Mouse (Mus musculus): ENCODE data around the gene Clip2. TPM values are rescaled to one million over a fixed set of nuclear protein-coding genes. Genes with fewer than 3 reads are reported as not detected.

Gene Clip2
- polyA plus RNA-seq (2015; fragmentation: Nextera tagmentation; extraction: Ambion mirVana) = 1.0 and 1.1 TPM in 2 replicates

GRCm38 (mm10) chr5:134552110-134552972 lies at the start of gene Clip2:
Clip2 (minus strand) TSS chr5:134552434.
- ATAC-seq (ENCODE audit: low FRiP score, low TSS enrichment) = peak; percentile 96
- 2% methylated on average over 53 of the region's 61 CpGs for WGBS
- no peaks in the 10 kb centered on the region for H3K36me3 ChIP-seq (ENCODE audit: control insufficient read depth, insufficient read depth, low read length)
- peak within 1 kb of the TSS; percentile 92 for H3K4me2 ChIP-seq (replicated peaks; ENCODE audit: low read depth)
- peak; percentile 99 for DNase-seq (ENCODE audit: low spot score)
- no peaks in the 10 kb centered on the region for H3K9me3 ChIP-seq (ENCODE audit: control insufficient read depth, low read length)
- peak within 1 kb of the TSS; percentile 92 for H3K27ac ChIP-seq (replicated peaks)
- no peaks in the 10 kb centered on the region for H3K27me3 ChIP-seq (ENCODE audit: control insufficient read depth, insufficient read depth, low read length)
- H3K9ac ChIP-seq (ENCODE audit: low read length) = peak within 1 kb of the TSS; percentile 89
- TF ChIP-seq CTCF (IDR thresholded peaks at IDR 0.05; ENCODE audit: low read depth) (peak; percentile 49), EP300 (optimal IDR thresholded peaks at IDR 0.05) (no peak)
- H3K4me1 ChIP-seq (replicated peaks; ENCODE audit: control insufficient read depth, insufficient read depth) = peaks cover 10% of the 10 kb centered on the region
- H3K4me3 ChIP-seq (ENCODE audit: low read depth, low read length) = peak within 1 kb of the TSS; percentile 77

- WGBS = 78% methylated on average over 10 of the region's 10 CpGs
- TF ChIP-seq EP300 (optimal IDR thresholded peaks at IDR 0.05) (no peak), CTCF (IDR thresholded peaks at IDR 0.05; ENCODE audit: low read depth) (no peak)
- no peak for DNase-seq (ENCODE audit: low spot score)
- no peak overlapping the region for H3K27ac ChIP-seq (replicated peaks)
- no peak overlapping the region for H3K4me2 ChIP-seq (replicated peaks; ENCODE audit: low read depth)
- H3K36me3 ChIP-seq (ENCODE audit: control insufficient read depth, insufficient read depth, low read length) = peaks cover 17% of the 10 kb centered on the region
- no peak overlapping the region for H3K9ac ChIP-seq (ENCODE audit: low read length)
- no peak for ATAC-seq (ENCODE audit: low FRiP score, low TSS enrichment)
- no peaks in the 10 kb centered on the region for H3K27me3 ChIP-seq (ENCODE audit: control insufficient read depth, insufficient read depth, low read length)
- no peaks in the 10 kb centered on the region for H3K4me1 ChIP-seq (replicated peaks; ENCODE audit: control insufficient read depth, insufficient read depth)
- no peak overlapping the region for H3K4me3 ChIP-seq (ENCODE audit: low read depth, low read length)
- no peaks in the 10 kb centered on the region for H3K9me3 ChIP-seq (ENCODE audit: control insufficient read depth, low read length)
These were observed 45.5 kb upstream of the Clip2 start for GRCm38 (mm10) chr5:134597711-134598110.

- H3K4me1 ChIP-seq (replicated peaks; ENCODE audit: control insufficient read depth, insufficient read depth) = no peaks in the 10 kb centered on the region
- peaks cover 18% of the 10 kb centered on the region for H3K36me3 ChIP-seq (ENCODE audit: control insufficient read depth, insufficient read depth, low read length)
- no peak overlapping the region for H3K9ac ChIP-seq (ENCODE audit: low read length)
These were observed 40.9 kb upstream of the Clip2 start for GRCm38 (mm10) chr5:134593093-134593492.

GRCm38 (mm10) chr5:134592026-134592581 lies 39.9 kb upstream of the Clip2 start:
- 83% methylated on average over 11 of the region's 11 CpGs for WGBS
- no peaks in the 10 kb centered on the region for H3K4me1 ChIP-seq (replicated peaks; ENCODE audit: control insufficient read depth, insufficient read depth)
- H3K27me3 ChIP-seq (ENCODE audit: control insufficient read depth, insufficient read depth, low read length) = no peaks in the 10 kb centered on the region
- H3K36me3 ChIP-seq (ENCODE audit: control insufficient read depth, insufficient read depth, low read length) = peaks cover 16% of the 10 kb centered on the region
- ATAC-seq (ENCODE audit: low FRiP score, low TSS enrichment) (no peak), DNase-seq (ENCODE audit: low spot score) (no peak)
- TF ChIP-seq CTCF (IDR thresholded peaks at IDR 0.05; ENCODE audit: low read depth) = no peak
- no peaks in the 10 kb centered on the region for H3K9me3 ChIP-seq (ENCODE audit: control insufficient read depth, low read length)
- H3K4me3 ChIP-seq (ENCODE audit: low read depth, low read length) = no peak overlapping the region
- H3K4me2 ChIP-seq (replicated peaks; ENCODE audit: low read depth) = no peak overlapping the region
- no peak overlapping the region for H3K27ac ChIP-seq (replicated peaks)
- H3K9ac ChIP-seq (ENCODE audit: low read length) = no peak overlapping the region

More at GRCm38 (mm10) chr5:134593093-134593492, 40.9 kb upstream of the Clip2 start:
- no peak overlapping the region for H3K4me2 ChIP-seq (replicated peaks; ENCODE audit: low read depth)
- DNase-seq (ENCODE audit: low spot score) = no peak
- H3K9me3 ChIP-seq (ENCODE audit: control insufficient read depth, low read length) = no peaks in the 10 kb centered on the region
- no peak for ATAC-seq (ENCODE audit: low FRiP score, low TSS enrichment)
- TF ChIP-seq EP300 (optimal IDR thresholded peaks at IDR 0.05) (no peak), CTCF (IDR thresholded peaks at IDR 0.05; ENCODE audit: low read depth) (no peak)
- H3K4me3 ChIP-seq (ENCODE audit: low read depth, low read length) = no peak overlapping the region
- WGBS = 84% methylated on average over 9 of the region's 9 CpGs
- H3K27ac ChIP-seq (replicated peaks) = no peak overlapping the region
- H3K27me3 ChIP-seq (ENCODE audit: control insufficient read depth, insufficient read depth, low read length) = no peaks in the 10 kb centered on the region

- DNase-seq (ENCODE audit: low spot score) (no peak), ATAC-seq (ENCODE audit: low FRiP score, low TSS enrichment) (no peak)
- Histone ChIP-seq H3K36me3 (ENCODE audit: control insufficient read depth, insufficient read depth, low read length) (peaks cover 7% of the 10 kb centered on the region), H3K9me3 (ENCODE audit: control insufficient read depth, low read length) (no peaks in the 10 kb centered on the region), H3K27me3 (ENCODE audit: control insufficient read depth, insufficient read depth, low read length) (no peaks in the 10 kb centered on the region), H3K27ac (replicated peaks) (no peak overlapping the region), H3K4me3 (ENCODE audit: low read depth, low read length) (no peak overlapping the region), H3K9ac (ENCODE audit: low read length) (no peak overlapping the region), H3K4me2 (replicated peaks; ENCODE audit: low read depth) (no peak overlapping the region), H3K4me1 (replicated peaks; ENCODE audit: control insufficient read depth, insufficient read depth) (no peaks in the 10 kb centered on the region)
- TF ChIP-seq EP300 (optimal IDR thresholded peaks at IDR 0.05) (no peak), CTCF (IDR thresholded peaks at IDR 0.05; ENCODE audit: low read depth) (no peak)
- WGBS = 82% methylated on average over 3 of the region's 3 CpGs
These were observed 37.7 kb upstream of the Clip2 start for GRCm38 (mm10) chr5:134589900-134590299.

- TF ChIP-seq CTCF (IDR thresholded peaks at IDR 0.05; ENCODE audit: low read depth) (no peak), EP300 (optimal IDR thresholded peaks at IDR 0.05) (no peak)
These were observed 32.6 kb upstream of the Clip2 start for GRCm38 (mm10) chr5:134584798-134585197.

More at GRCm38 (mm10) chr5:134584798-134585197, 32.6 kb upstream of the Clip2 start:
- WGBS = 83% methylated on average over 5 of the region's 5 CpGs
- no peaks in the 10 kb centered on the region; the same call in 1 of the 2 replicates for H3K4me1 ChIP-seq (replicated peaks; ENCODE audit: control insufficient read depth, insufficient read depth)
- no peak for DNase-seq (ENCODE audit: low spot score)
- H3K9ac ChIP-seq (ENCODE audit: low read length) = no peak overlapping the region
- no peaks in the 10 kb centered on the region for H3K36me3 ChIP-seq (ENCODE audit: control insufficient read depth, insufficient read depth, low read length)
- no peak overlapping the region for H3K4me2 ChIP-seq (replicated peaks; ENCODE audit: low read depth)
- no peak overlapping the region for H3K4me3 ChIP-seq (ENCODE audit: low read depth, low read length)
- no peak for ATAC-seq (ENCODE audit: low FRiP score, low TSS enrichment)
- no peaks in the 10 kb centered on the region for H3K9me3 ChIP-seq (ENCODE audit: control insufficient read depth, low read length)
- H3K27ac ChIP-seq (replicated peaks) = no peak overlapping the region
- H3K27me3 ChIP-seq (ENCODE audit: control insufficient read depth, insufficient read depth, low read length) = no peaks in the 10 kb centered on the region

All from stomach, postnatal 0 days (tissue).